Mouse (Mus musculus) olfactory bulb, adult 2 months (tissue): ENCODE data around the gene Trank1.

Experiments
- CTCF ChIP-seq: fragments of 200-500 bp; IDR thresholded peaks from 2 replicates; pipeline ENCODE4 v1.5.1; 2012; ENCODE audit warnings: low read depth, mild to moderate bottlenecking, low read length, moderate library complexity; ENCODE audit not compliant: insufficient read depth
- POLR2A ChIP-seq: fragments of 200-500 bp; IDR thresholded peaks from 2 replicates; pipeline ENCODE4 v1.6.1; 2012; ENCODE audit warnings: mild to moderate bottlenecking, low read depth, low read length, moderate library complexity; ENCODE audit not compliant: insufficient read depth

- TF ChIP-seq POLR2A (no peak), CTCF (no peak)
Measured at GRCm38 (mm10) chr9:111267998-111268397, 43.5 kb upstream of the Trank1 start.
